Mouse (Mus musculus) testis, adult 2 months (tissue): ENCODE results near the gene Padi1.

ENCODE experiments used
- CTCF ChIP-seq: fragments of 200-500 bp; IDR thresholded peaks from 2 replicates; pipeline ENCODE4 v1.5.1; 2012; ENCODE audit warnings: low read depth, mild to moderate bottlenecking, inconsistent platforms, low read length, moderate library complexity; ENCODE audit not compliant: control insufficient read depth, insufficient read depth, insufficient replicate concordance
- POLR2A ChIP-seq: fragments of 200-500 bp; IDR thresholded peaks from 2 replicates; pipeline ENCODE4 v1.6.1; 2012; ENCODE audit warnings: low read depth, mild to moderate bottlenecking, inconsistent platforms, low read length, moderate library complexity; ENCODE audit not compliant: control insufficient read depth

DNA sequence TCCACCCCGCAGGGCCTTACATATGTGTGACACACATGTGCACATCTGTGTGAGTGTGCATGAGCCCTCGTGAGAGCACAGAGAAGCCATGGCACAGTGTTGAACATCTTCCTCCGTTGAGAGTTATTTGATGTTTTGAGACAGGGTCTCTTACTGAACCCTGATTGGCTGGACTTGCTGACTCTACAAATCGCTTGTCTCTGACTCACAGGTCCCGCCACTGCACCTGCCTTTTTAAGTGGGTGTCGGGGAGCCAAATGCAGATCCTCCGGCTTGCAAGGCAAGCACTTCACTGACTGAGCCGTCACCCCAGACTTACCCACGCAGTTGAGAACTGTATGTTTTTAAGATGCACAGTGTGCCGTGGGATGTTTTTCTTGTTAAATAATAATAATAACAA lies 69.7 kb downstream of the Padi1 start:
- no peak for TF ChIP-seq CTCF
- TF ChIP-seq POLR2A: no peak
